Mouse (Mus musculus) liver, embryonic 11.5 days (tissue): ENCODE measurements around the gene Slc35e3. TPM values are rescaled to one million over a fixed set of nuclear protein-coding genes. Genes with fewer than 3 reads are reported as not detected.

Experiments used
- ATAC-seq: fragments of 200-750 bp; cut with Nextera tagmentation; replicated peaks from 2 replicates; pipeline ENCODE4 v1.8.0; 2017; ENCODE audit warnings: moderate number of reproducible peaks, mild to moderate bottlenecking, moderate TSS enrichment, moderate library complexity; ENCODE audit not compliant: low FRiP score
- DNase-seq: peaks from one replicate; pipeline ENCODE4 v3.0.0-alpha.2; 2017; ENCODE audit warnings: low spot score
- H3K27ac ChIP-seq: fragments of 300-500 bp; sonication (generic); 2 replicates; pipeline ENCODE4 v1.5.1; 2014; ENCODE audit warnings: mild to moderate bottlenecking, low read depth, low read length, control low read depth
- H3K27me3 ChIP-seq: fragments of 300-500 bp; sonication (generic); replicated peaks from 2 replicates; pipeline ENCODE4 v1.6.1; 2014; ENCODE audit warnings: low read length, mixed read lengths; ENCODE audit not compliant: control insufficient read depth, insufficient read depth
- H3K36me3 ChIP-seq: fragments of 300-500 bp; sonication (generic); 2 replicates; pipeline ENCODE4 v1.6.1; 2014; ENCODE audit warnings: mild to moderate bottlenecking, low read length, moderate library complexity, mixed read lengths; ENCODE audit not compliant: control insufficient read depth, insufficient read depth
- H3K4me1 ChIP-seq: fragments of 300-500 bp; sonication (generic); replicated peaks from 2 replicates; pipeline ENCODE4 v1.6.1; 2014; ENCODE audit warnings: low read length, mixed read lengths; ENCODE audit not compliant: control insufficient read depth, insufficient read depth
- H3K4me2 ChIP-seq: fragments of 300-500 bp; sonication (generic); 2 replicates; pipeline ENCODE4 v1.6.1; 2014; ENCODE audit warnings: mild to moderate bottlenecking, control low read depth, moderate library complexity
- H3K4me3 ChIP-seq: fragments of 300-500 bp; sonication (generic); 2 replicates; pipeline ENCODE4 v1.5.1; 2014; ENCODE audit warnings: low read depth, low read length, control low read depth
- H3K9ac ChIP-seq: fragments of 300-500 bp; sonication (generic); 2 replicates; pipeline ENCODE4 v1.6.1; 2014; ENCODE audit warnings: low read depth, low read length, control low read depth
- H3K9me3 ChIP-seq: fragments of 300-500 bp; sonication (generic); 2 replicates; pipeline ENCODE4 v1.6.1; 2016; ENCODE audit warnings: low read length, inconsistent platforms, mixed read lengths; ENCODE audit not compliant: control insufficient read depth
- WGBS: fragments of 180-500 bp; shearing (Covaris S2); extraction: QIAGEN DNeasy Blood & Tissue Kit; methylation state at CpG from one replicate; pipeline ENCODE4 v1.1.7; 2014; 5-methylcytosine and 5-hydroxymethylcytosine counted together
- polyA plus RNA-seq: library from polyadenylated mRNA; unstranded; fragments of >200 nt; fragmentation: Nextera tagmentation; extraction: Ambion mirVana; gene quantifications from 2 replicates; pipeline ENCODE4 v1.2.1, GENCODE M21; 2014

Slc35e3 gene
- polyA plus RNA-seq, 1 experiment from 2014 or later = 7.2 TPM

DNA sequence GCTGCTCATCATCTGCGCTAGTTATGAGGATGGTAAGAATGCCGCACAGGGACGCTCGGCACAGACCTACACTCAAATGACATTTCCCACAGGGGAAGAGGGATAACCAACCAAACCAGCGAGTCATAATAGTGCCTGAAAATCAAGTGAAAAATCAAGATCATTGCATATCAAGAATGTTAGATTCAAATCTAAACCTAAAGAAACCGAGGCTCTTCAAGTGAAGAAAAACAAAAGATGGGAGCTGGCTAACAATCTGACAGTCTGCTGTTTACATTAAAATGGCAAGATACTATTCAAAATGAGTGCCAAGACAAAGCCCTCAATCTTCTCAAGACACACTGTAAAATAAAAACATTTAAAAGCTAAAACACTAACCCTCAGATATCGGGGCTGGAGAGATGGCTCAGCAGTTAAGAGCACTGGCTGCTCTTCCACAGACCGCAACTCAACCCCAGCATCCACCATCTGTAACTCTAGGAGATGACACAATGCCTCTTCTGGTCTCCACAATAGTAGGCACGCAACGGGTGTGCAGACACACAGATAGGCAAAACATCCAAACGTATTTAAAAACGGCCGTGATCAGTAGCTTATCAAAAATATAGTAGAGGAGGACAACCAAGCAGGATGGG, 37.7 kb upstream of the Slc35e3 start:
- WGBS = 93% methylated on average over 13 of the region's 13 CpGs
- Histone ChIP-seq H3K27me3 (no peaks in the 10 kb centered on the region), H3K9me3 (no peaks in the 10 kb centered on the region), H3K4me3 (no peak overlapping the region), H3K4me1 (no peaks in the 10 kb centered on the region), H3K36me3 (peaks cover 45% of the 10 kb centered on the region), H3K9ac (no peak overlapping the region), H3K4me2 (no peak overlapping the region), H3K27ac (no peak overlapping the region)
- DNase-seq (no peak), ATAC-seq (no peak)

DNA sequence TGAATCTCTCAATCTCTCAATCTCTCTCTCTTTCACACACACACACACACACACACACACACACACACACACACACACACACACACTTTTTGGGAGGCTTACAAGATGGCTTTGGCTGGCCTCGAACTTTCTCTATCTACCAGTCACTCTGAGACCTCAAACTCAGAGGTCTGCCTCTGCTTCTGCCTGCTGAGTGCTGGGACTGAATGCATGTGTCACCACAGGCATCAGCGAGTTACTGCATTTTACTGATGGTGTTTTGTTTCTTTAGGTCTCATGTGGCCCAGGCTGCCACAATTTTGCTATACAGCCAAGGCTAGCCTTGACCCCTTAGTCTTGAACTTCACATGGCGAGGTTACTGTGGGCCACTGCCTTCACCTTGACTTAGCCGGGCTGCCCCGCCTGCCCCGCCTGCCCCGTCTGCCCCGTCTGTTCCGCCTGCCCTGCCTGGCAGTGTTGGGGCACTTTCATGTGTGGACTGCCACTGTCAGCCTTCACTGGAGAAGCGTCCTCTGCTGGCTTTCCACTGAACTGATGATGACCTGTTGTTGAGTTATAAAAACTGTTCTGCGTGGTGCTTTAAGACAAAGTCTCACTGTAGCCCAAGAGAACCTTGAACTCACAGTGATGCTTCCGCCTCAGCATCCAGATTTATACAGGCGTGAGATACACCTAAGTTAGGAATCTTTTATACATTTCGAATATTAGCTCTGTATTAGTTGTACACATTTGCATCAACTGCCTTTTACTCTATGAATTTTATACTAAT, 36.5 kb upstream of the Slc35e3 start:
- no peak for ATAC-seq
- H3K36me3 ChIP-seq = peaks cover 48% of the 10 kb centered on the region
- WGBS = 93% methylated on average over 14 of the region's 14 CpGs

DNA sequence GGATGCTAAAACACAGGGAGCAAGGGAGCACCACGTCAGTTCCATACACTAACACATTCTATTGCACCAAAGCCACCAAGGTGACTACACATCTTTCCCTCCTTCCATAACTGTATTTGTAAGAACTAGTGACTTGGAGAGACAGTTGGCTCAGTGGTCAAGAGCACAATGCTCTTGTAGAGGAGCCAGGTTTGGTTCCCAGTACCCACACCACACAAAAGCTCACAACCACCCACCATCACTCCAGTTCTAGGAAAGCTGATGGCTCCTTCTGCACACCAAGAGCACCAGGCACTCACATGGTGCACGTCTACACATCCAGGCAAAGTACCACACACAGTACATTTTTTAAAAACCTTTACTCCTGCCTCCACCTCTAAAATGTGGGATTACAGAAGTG, 35.9 kb upstream of the Slc35e3 start:
- H3K36me3 ChIP-seq = peaks cover 47% of the 10 kb centered on the region
- H3K27ac ChIP-seq = no peak overlapping the region
- H3K4me2 ChIP-seq = no peak overlapping the region
- H3K4me1 ChIP-seq = no peaks in the 10 kb centered on the region
- 87% methylated on average over 2 of the region's 2 CpGs for WGBS
- no peak for DNase-seq
- no peaks in the 10 kb centered on the region for H3K27me3 ChIP-seq
- H3K9ac ChIP-seq = no peak overlapping the region
- no peak overlapping the region for H3K4me3 ChIP-seq
- no peaks in the 10 kb centered on the region for H3K9me3 ChIP-seq
- ATAC-seq = no peak

More for the DNA sequence above, 36.5 kb upstream of the Slc35e3 start:
- Histone ChIP-seq H3K4me1 (no peaks in the 10 kb centered on the region), H3K27me3 (no peaks in the 10 kb centered on the region), H3K9ac (no peak overlapping the region), H3K27ac (no peak overlapping the region), H3K9me3 (no peaks in the 10 kb centered on the region), H3K4me2 (no peak overlapping the region), H3K4me3 (no peak overlapping the region)
- DNase-seq = no peak

DNA sequence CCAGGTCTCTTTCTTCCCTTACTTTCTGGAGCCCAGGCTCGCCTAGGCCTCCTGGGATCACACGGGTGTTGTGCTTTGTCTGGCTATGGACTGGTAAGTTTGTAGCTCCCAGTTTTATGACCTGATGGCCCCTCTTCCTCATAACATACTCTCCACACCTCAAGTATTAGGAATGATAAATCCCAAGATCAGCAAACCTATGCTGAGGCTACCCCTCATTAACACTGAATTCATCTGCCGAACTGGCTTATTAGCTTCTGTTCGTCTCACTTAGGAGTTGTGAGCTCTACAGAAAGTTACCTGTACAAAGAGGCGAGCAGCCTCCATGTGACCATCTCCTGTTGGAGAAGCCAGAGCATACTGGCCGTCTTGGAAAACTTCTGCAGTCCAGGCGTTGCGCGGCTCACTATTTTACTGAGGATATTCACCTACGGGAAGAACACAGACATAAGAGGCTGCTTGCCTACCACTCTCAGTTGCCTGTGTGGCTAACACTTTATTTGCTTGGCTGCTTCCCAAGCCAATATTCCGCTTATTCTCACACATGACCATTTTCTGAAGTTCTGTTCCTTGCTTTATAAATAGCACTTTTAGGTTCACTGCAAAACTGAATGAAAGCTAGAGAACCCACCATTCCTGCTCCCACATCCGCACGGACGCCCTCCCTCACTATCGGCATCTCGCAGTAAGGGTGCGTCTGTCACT, 35.0 kb upstream of the Slc35e3 start:
- peaks cover 46% of the 10 kb centered on the region for H3K36me3 ChIP-seq
- ATAC-seq = no peak
- WGBS = 92% methylated on average over 17 of the region's 17 CpGs

DNA sequence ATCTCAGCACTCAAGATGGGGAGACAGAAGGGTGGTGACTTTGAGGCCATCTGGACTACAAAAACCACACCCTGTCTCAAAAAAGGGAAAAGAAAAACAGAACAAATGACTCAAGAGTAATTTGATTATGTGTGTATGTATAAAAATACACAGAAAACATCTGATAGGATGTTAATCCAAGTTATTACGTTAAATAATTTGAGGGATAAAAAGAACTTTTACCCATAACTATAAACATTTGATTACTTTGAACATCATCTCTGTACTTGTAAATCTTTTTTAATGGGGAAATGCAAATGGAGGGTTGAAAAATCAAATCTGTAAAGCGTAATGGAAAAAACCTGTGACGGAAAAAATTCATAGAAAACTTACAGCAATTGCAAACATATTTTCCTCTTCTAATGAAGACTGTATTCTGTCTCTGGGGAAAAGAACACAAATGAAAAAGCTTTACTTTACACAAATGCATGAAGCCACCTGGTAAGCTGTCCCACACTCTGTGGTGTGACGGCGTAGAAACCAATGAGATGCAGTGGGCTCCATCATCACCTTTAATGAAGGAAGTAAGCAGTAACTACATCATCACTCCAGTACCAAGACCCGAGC, 34.2 kb upstream of the Slc35e3 start:
- H3K9me3 ChIP-seq = no peaks in the 10 kb centered on the region
- H3K36me3 ChIP-seq = peaks cover 50% of the 10 kb centered on the region
- DNase-seq (no peak), ATAC-seq (no peak)
- H3K9ac ChIP-seq = no peak overlapping the region
- no peaks in the 10 kb centered on the region for H3K27me3 ChIP-seq
- H3K27ac ChIP-seq = no peak overlapping the region
- H3K4me2 ChIP-seq = no peak overlapping the region
- H3K4me3 ChIP-seq = no peak overlapping the region
- 94% methylated on average over 6 of the region's 6 CpGs for WGBS
- no peaks in the 10 kb centered on the region for H3K4me1 ChIP-seq

More for the DNA sequence above, 35.0 kb upstream of the Slc35e3 start:
- H3K27me3 ChIP-seq = no peaks in the 10 kb centered on the region
- H3K9me3 ChIP-seq = no peaks in the 10 kb centered on the region
- H3K9ac ChIP-seq = no peak overlapping the region
- H3K4me2 ChIP-seq = no peak overlapping the region
- no peak overlapping the region for H3K4me3 ChIP-seq
- H3K27ac ChIP-seq = no peak overlapping the region
- no peaks in the 10 kb centered on the region for H3K4me1 ChIP-seq
- DNase-seq = no peak

DNA sequence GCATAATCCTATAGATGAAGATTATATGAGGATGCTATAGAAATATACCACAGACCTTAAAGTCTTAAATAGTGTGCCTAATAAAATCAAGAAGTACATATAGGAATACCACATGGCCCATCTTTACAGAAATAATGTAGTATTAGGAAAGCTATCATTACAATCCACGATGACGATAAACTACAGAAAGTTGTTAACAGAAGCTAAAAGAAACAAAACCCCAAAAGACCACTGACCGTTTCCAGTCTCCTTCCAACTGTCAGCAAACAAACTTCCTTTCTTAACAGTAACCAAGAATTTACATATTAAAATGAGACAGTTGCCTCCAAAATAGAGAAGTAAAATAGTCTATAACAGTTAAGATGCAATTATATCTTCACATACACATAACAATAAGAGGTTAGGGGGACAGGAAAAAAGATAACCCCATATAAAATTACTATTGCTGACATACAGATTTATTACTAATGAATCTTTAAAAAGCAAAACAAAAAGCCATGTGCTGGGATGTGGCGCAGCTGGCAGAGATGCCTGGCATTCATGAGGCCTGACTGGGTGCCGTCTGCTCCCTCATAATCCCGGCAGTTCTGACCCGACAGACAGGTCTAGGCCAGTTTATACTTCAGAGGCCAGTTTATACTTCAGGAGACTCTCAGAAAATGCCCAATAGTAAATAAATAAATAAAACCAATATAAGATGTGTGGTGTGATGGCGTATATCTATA, 33.6 kb upstream of the Slc35e3 start:
- Histone ChIP-seq H3K9ac (no peak overlapping the region), H3K27ac (no peak overlapping the region), H3K27me3 (no peaks in the 10 kb centered on the region), H3K4me2 (no peak overlapping the region), H3K4me3 (no peak overlapping the region), H3K36me3 (peaks cover 53% of the 10 kb centered on the region), H3K4me1 (no peaks in the 10 kb centered on the region), H3K9me3 (no peaks in the 10 kb centered on the region)
- WGBS = 93% methylated on average over 8 of the region's 8 CpGs
- ATAC-seq (no peak), DNase-seq (no peak)

DNA sequence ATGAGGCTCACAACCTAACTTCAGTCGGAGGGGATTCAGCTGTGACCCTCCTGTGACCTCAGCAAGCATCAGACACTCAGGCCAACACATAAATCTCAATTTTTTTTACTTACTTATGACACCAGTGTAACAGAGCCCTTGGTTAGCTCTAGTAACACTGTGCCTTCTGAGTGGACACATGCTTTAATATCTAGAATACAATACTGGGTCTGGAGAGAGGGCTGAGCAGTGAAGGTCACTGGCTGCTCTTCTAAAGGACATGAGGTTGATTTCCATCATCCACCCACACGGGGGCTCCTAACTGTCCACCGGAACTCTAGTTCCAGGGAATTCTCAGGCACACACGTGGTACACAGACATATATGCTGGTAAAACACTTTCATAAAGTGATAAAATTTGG, 32.8 kb upstream of the Slc35e3 start:
- H3K9me3 ChIP-seq = no peaks in the 10 kb centered on the region
- H3K27me3 ChIP-seq = no peaks in the 10 kb centered on the region
- 91% methylated on average over 4 of the region's 4 CpGs for WGBS
- H3K9ac ChIP-seq = no peak overlapping the region
- H3K27ac ChIP-seq = no peak overlapping the region
- ATAC-seq (no peak), DNase-seq (no peak)
- no peaks in the 10 kb centered on the region for H3K4me1 ChIP-seq
- H3K4me2 ChIP-seq = no peak overlapping the region
- H3K4me3 ChIP-seq = no peak overlapping the region
- H3K36me3 ChIP-seq = peaks cover 58% of the 10 kb centered on the region

DNA sequence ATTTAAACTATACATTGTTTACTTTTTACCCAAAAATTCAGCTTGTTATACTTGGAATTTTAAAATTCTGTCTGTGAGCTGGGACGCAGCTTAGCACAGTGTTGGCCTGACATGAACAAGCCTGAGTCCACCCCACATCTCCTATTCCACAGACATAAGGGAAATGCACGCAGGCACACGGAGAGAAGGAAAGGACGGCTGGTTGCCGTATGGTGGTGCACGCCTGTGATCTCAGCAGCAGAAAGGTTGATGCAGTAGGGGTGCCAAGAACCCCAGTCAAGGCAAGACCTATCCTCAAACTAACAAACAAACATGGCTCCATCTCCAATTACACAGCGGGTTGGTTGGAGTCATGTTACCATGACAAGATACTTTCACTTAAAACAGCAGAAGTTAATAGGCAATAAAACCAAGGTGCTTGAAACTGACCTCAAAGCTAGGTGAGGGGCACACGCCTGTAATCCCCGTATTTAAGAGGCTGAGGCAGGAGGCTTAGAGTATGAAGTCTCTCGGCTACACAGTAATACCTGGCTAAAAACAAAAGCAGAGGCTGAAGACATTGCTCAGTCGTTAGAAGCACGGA, 32.3 kb upstream of the Slc35e3 start:
- Histone ChIP-seq H3K27me3 (no peaks in the 10 kb centered on the region), H3K4me1 (no peaks in the 10 kb centered on the region), H3K9ac (no peak overlapping the region), H3K36me3 (peaks cover 57% of the 10 kb centered on the region), H3K4me2 (no peak overlapping the region), H3K27ac (no peak overlapping the region), H3K4me3 (no peak overlapping the region), H3K9me3 (no peaks in the 10 kb centered on the region)
- DNase-seq (no peak), ATAC-seq (no peak)
- WGBS = 93% methylated on average over 12 of the region's 12 CpGs
